Mouse (Mus musculus) thymus, postnatal 36 days (tissue): ENCODE results near the gene Adtrp.

Experiments used
- DNase-seq, 2 experiments: peaks; one replicate each; pipeline ENCODE4 v3.0.0; 2022; ENCODE audit warnings: mixed read lengths in 2 of 2

Adtrp gene

GRCm38 (mm10) chr13:41827581-41827980 is 19.9 kb downstream of the Adtrp start:
- DNase-seq, result no peak

- peak; percentile 41 to 72 for DNase-seq
Observed at GRCm38 (mm10) chr13:41825379-41825966, 22.0 kb downstream of the Adtrp start.

GRCm38 (mm10) chr13:41823077-41823476 is 24.4 kb downstream of the Adtrp start:
- DNase-seq, result no peak

GRCm38 (mm10) chr13:41822617-41823016 is 24.9 kb downstream of the Adtrp start:
- no peak for DNase-seq

- DNase-seq, result no peak
Observed at GRCm38 (mm10) chr13:41822091-41822490, 25.4 kb downstream of the Adtrp start.

- DNase-seq, result no peak
Observed at GRCm38 (mm10) chr13:41820947-41821346, 26.5 kb downstream of the Adtrp start.

GRCm38 (mm10) chr13:41819918-41820317 is 27.6 kb downstream of the Adtrp start:
- DNase-seq, result no peak

GRCm38 (mm10) chr13:41819484-41819883 is 28.0 kb downstream of the Adtrp start:
- no peak for DNase-seq

GRCm38 (mm10) chr13:41817583-41817982 is 29.9 kb downstream of the Adtrp start:
- DNase-seq, result no peak

- no peak for DNase-seq
Observed at GRCm38 (mm10) chr13:41816643-41817042, 30.8 kb downstream of the Adtrp start.

GRCm38 (mm10) chr13:41810776-41811175 is 36.7 kb downstream of the Adtrp start:
- DNase-seq, result no peak

- DNase-seq, result no peak
Observed at GRCm38 (mm10) chr13:41807815-41808214, 39.7 kb downstream of the Adtrp start.

GRCm38 (mm10) chr13:41807300-41807699 is 40.2 kb downstream of the Adtrp start:
- DNase-seq, result no peak

- no peak for DNase-seq
Observed at GRCm38 (mm10) chr13:41805138-41805820, 42.2 kb downstream of the Adtrp start.

GRCm38 (mm10) chr13:41803656-41804265 is 43.7 kb downstream of the Adtrp start:
- no peak for DNase-seq

- DNase-seq, result peak in 1 of 2 experiments; percentile 9
Observed at GRCm38 (mm10) chr13:41801177-41801636, 46.3 kb downstream of the Adtrp start.

- DNase-seq, result no peak
Observed at GRCm38 (mm10) chr13:41792849-41793248, 54.6 kb downstream of the Adtrp start.

GRCm38 (mm10) chr13:41787863-41788536 is 59.5 kb downstream of the Adtrp start:
- no peak for DNase-seq

GRCm38 (mm10) chr13:41786640-41787039 is 60.8 kb downstream of the Adtrp start:
- DNase-seq, result no peak

- DNase-seq, result no peak
Observed at GRCm38 (mm10) chr13:41784889-41785701, 62.4 kb downstream of the Adtrp start.

- DNase-seq, result no peak
Observed at GRCm38 (mm10) chr13:41780296-41780695, 67.2 kb downstream of the Adtrp start.

GRCm38 (mm10) chr13:41779603-41780180 is 67.8 kb downstream of the Adtrp start:
- no peak for DNase-seq
